Mouse (Mus musculus) heart, postnatal 36 days (tissue): ENCODE measurements around the gene Tnni3k. TPM values are rescaled to one million over a fixed set of nuclear protein-coding genes. Genes with fewer than 3 reads are reported as not detected.
A peak's percentile ranks its signal among the peaks of the same experiment; 100 is the strongest.
"Not testable (repeated sequence)": the region's sequence is repeated elsewhere in the genome, so short reads cannot be mapped to it uniquely, and the experiment has no call there.

Experiments
- DNase-seq, 2 experiments: peaks; one replicate each; pipeline ENCODE4 v3.0.0; 2021 to 2022
- intact Hi-C: fragments of 180-260 bp; cut with DNase I; formaldehyde crosslinking; loops from one replicate; pipeline ENCODE4 v1.15.1; 2025
- total RNA-seq, 2 experiments: library from RNA; stranded (reverse); gene quantifications; 2 replicates each; pipeline ENCODE4 v1.2.3; 2021

Tnni3k gene
- total RNA-seq, 2 experiments from 2014 or later: 81.9 to 83.1 TPM

DNA sequence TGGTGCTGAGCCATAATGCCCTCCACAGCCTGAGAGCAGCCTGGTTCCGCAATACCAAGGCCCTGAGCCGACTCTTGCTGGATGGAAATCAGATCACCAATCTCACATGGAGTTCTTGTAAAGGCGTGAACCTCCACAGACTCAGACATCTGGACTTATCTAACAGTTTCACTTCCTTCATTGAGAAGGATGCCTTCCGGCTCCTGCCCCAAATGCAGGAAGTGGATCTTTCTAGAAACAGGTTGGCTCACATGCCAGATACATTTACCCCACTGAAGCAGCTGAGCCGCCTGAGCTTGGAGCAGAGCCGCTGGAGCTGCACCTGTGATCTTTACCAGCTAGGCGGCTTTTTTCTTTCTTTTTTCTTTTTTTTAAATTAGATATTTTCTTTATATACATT is 213.0 kb downstream of the Tnni3k start:
- intact Hi-C loops: no loop called here
- DNase-seq: no peak

DNA sequence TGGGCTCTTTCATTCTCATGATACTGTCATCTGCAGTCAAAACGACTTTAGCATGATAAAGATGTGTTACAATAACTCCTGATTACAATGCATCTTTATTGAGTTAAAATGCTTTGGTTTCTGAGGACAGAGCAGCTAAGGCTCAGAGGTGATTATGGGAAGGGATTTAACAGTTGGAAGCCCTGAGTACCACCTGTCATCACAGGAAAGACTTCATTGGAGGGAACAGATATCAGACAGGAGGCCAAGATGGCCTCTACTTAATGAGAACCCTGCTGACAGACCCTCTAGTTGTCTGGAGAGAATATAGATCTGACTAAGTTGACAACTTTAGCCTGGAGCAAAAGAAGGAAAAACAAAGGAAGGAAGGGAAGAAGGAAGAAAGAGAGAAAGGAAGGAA is 214.1 kb downstream of the Tnni3k start:
- intact Hi-C loops: no loop called here
- DNase-seq: no peak

DNA sequence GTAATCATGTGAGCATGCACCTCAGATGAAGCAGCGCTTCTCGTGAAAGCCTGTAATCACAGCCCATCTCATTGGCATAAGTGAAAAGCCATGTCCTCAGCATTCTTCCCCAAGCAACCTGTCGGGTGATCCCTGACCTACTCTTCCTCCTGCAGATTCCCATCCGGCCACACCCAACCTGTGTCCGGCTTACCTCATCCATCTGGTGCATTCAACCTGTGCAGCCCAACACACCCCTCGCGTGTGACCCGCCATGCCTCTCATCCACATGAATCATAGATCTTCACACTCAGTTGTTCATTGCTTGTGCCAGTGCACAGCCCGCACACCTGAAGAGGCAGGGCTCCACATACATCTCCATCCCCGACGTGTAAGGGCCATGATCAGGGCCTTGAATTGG is 217.3 kb downstream of the Tnni3k start:
- intact Hi-C loops: no loop called here
- no peak for DNase-seq

DNA sequence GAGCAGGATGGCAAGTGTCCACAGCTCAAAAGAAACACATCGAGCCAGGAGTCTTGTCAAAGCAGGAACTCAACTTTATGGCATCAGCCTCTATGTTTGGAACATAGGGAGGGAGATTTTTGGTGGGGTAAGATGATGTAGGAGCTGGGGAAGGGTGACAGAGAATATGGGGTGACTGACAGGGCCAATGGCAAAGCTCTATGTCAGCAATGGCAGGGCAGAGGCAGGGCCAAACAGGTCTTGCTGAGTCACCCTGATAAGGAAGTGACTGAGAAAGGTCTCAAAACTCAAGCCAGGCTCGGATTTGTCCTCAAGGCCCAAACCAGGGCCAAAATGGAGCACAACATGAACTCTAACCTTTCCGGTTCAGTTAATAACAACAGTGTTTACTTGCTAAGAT is 219.1 kb downstream of the Tnni3k start:
- peak in 1 of 2 experiments; percentile 20 for DNase-seq
- intact Hi-C loops: no loop called here

DNA sequence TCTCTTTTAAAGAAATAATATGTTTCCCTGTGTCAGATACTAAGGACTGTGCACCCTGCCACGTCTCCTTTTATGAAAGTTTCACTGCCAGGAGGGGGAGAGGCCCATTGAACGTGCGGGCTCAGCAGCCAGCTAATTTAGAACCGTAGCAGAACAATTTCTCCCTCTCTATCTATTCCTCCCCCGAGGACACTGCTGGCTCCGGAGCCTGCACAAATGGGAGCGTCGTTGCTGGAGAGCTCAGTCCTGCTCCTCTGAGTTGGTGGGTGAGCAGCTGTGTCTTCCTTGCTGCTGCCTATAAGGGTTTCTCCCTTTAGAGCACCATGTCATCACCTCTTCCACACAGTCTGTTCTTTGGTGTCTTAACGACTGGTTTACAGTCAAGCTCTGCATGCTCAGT is 220.8 kb downstream of the Tnni3k start:
- intact Hi-C loops: no loop called here
- DNase-seq: no peak

DNA sequence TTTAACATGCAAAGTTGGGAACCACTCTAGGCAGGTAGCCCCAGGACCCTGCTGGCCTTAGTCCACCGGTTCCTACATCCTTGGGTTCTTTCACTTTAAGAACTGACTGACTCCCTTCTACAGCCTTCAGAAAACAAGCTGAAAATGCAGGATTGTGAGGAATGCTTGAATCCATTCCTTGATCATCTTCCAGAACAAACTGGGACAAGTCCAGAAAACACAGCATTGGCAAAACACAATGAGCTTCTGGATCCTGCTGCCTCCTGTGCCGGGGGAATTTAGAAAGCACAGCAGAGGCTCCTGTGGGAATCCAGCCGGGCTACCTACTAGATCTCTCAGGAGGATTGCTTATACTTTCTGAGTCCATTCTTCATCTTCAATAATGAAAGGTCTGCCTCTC is 229.5 kb downstream of the Tnni3k start:
- no peak for DNase-seq
- intact Hi-C loops: no loop called here

DNA sequence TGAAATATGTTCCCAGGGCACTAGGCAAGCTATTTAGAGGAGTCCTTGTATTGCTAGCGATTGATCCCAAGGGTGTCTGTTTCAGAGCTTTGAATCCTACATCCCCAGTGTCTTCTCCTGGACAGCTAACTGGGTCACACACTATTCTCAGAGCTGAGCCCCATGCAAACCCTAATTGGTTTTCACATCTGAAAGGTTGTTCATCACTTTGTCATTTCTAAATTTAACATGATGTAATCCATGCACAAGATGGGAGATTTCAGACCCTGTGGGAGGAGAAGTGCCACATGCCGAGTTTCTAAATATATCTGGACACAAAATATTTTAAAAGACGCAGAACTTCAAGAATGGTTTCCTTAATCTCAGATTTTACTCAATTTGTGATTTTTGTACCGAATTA is 230.5 kb downstream of the Tnni3k start:
- no peak for DNase-seq
- intact Hi-C loops: no loop called here

DNA sequence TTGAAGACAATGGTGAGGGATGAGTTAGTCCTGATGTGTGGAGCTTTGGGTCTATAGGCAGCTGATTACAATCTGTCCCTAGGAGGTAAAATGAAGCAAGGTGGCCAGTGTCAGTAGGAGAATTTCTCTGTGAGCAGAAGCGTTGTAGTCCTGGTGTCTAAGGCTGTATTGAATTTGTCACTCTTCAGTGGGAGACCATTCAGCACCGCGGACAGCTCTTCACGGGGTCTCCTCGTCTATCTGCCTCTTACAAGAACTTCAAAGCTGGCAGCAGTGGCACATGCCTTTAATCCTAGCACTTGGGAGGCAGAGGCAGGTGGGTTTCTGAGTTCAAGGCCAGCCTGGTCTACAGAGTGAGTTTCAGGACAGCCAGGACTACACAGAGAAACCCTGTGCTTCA is 235.5 kb downstream of the Tnni3k start:
- intact Hi-C loops, DNase-seq: not testable (repeated sequence)

DNA sequence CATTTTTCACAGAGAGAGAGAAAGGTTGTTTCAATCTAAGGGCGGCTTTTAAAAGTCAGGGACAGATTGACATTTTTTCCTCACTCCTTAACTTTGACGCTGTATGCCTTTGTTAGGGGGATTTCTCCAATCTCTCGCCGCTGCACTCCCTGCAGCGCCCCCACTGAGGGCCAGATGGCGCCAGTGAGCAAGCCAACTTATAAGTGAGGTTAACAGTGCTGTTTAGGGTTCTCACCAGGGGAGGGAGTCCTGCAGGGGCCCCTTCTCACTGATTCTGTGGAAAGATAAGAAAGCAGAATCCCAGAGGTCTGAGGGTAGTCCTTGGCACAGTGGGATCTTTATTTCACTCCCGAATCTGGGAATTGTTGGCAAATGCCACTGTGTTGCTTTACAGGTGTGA is 237.5 kb downstream of the Tnni3k start:
- intact Hi-C loops: no loop called here
- DNase-seq: peak; percentile 38 to 69

DNA sequence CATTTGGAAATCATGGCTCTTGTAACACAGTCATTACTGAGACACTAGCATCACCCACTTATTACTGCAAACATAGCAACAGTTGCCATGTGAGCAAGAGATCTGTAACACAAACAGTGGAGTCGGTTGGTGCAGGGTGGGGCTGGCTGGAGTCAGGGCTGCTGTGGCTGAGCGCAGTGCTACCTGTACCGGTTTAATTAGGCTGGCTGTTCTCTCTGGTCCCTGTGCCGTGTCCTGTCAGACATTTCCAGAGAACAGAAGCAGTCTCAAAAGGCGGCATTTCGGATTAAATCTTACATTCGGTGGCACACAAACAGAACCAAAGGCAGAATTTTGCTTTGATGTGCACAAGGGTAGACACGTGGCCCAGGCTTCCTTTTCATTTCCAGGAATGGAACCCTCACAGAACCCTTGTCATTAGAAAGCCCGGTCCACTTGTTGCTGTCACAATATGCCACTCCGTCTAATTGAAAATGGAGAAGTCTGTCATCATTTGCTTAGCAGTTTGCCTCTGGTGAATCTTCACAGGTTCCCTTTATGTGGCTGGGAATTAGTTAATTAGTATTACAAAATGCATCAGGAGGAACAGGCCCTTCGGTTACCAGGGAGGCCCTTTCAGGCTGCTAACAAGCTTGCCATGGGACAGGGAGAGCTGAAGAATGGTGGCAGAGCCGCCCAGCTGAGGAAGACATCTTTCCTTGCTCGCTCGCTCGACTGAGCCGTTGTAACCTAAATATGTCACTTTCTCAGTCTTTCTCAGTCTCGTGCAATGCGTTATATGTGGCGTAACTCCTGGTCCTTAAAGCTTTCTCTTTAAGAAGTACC is 238.2 kb downstream of the Tnni3k start:
- intact Hi-C loops: no loop called here
- peak; percentile 10 to 15 for DNase-seq

DNA sequence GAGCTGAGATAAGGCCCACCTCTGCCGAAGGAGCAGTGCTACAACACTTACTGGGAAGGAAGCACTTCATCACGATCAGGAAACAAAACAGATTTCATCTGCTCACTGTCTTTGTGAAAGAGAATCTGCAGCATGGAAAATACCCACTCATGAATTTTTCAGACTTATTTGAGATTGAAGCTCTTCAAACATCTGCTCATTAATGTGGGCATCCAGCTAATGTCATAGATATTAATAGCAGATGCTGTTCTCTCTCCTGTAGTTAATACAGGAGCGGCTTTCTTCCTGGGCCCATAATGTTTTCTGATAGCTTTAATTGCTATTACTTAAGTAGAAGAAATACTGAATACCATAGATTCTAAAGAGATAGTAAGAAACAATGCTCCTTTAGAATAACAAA is 239.0 kb downstream of the Tnni3k start:
- intact Hi-C loops: no loop called here
- no peak for DNase-seq

DNA sequence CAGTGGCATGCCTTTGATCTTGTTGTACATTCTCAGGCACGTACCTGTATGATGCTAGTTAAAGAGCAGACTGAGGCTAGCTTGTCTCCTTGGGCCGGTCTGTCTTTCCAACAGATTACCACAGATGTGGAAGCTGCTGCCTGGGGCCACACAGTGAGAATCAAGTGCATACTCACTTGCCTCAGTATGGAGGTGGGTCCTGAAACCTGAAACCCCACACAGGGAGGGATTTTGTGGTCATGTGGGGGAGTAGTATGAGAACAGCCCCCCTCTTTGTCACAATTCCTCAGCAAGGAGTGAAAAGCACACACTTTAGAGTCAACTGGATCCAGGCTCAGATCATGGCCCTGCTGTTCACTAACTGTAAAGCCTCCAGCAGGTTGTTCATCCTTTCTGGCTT is 239.6 kb downstream of the Tnni3k start:
- intact Hi-C loops: no loop called here
- DNase-seq: no peak

DNA sequence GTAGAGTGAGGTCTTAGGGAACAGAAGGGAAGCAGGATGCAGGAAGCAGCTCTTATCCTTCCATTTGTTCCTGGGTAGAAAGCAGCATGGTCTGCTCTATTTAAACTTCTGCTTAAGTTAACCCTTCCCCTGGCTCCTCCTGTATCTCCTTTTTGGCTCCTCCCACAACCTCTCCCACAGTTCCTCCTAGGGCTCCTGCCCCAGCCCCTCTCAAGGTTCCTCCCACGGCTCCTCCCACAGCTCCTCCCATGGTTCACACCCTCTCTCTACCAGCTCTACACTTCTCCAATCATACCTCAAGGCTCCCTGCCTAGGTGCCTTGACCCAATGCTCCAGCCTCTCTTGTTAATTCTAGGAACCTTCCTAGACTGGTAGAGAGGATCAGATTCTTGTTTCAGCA is 242.3 kb downstream of the Tnni3k start:
- intact Hi-C loops: no loop called here
- no peak for DNase-seq

DNA sequence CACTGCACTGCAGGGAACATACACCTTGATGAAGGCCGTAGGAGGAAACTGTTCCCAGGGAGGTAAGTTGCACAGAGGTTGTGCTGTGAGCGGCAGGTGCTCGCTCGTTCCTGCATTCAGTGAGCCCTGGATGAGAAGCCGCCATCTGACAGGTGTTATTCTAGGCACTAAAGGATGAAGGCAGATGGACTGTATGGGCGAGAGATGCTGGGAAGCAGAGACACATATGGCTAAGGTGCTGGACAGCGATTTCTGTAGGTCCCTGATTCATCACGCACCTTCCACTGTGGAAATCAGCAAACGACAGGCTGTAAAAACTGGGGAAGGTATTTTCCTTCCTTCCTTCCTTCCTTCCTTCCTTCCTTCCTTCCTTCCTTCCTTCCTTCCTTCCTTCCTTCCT is 243.4 kb downstream of the Tnni3k start:
- intact Hi-C loops: no loop called here
- DNase-seq: no peak

DNA sequence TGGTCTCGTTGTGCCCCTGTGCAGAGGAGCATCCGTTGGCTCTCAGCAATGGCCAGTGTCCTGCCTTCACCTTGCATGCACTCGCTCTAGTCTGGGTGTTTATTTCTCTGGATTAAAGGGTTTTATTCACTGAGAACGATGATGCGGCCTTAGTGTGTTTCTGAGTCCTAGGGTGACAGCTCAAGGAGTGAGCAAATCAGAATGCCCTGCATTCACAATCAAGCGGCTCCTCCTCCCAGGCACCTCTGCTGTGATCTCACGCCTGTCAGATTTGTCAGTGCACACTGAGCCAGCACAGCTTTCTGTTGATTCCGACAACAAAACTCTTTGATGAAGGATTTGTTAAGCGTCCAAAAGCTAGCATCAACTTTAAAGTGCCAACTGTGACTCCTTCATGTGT is 243.9 kb downstream of the Tnni3k start:
- no peak for DNase-seq
- intact Hi-C loops: no loop called here

DNA sequence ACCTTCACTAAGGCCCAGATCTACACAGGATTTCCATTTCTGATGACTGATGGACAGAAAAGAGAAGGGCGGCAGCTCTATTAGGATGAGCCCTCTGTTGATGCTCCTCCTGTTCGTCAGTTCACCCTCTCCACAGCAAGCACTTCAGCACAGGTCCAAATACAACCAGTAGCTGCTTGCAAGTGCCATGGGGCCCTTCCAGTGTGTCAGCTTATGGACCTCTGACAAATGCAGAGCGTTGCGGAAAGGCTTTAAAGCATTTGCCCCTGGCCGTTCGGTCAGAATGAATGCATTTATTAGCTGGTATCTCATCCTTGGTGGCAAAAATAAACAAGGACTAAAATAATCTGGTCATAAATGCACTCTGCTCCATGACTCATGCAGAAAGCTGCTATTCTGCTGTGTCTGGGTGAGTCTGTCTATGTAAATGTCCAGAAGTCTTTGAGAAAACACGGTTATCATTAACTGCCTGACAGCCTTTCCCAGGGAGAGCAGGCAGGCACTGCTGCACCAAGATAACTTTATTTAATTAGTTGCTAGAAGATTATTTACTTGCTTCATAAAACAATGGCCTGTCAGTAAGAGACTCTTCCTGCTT is 244.8 kb downstream of the Tnni3k start:
- intact Hi-C loops: no loop called here
- DNase-seq: no peak

DNA sequence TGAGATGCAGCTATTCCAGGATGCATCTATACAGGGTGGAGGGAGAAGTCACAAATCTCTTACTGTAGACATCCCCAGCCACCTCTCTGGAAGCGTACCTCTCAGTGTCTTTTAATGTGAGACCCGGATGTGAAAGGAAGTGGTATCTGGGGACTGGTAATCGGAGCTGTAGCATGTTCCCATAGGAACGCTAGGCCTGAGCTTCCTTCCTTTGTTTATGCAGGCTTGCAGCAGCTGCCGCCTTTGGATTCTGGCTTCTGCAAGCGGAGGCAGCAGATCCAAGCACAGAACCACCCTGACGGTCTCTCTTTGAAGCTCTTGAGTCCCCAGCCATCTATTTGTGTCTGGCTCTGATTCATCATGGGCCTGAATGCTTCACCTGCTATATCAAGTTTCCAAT is 248.6 kb downstream of the Tnni3k start:
- DNase-seq: no peak
- intact Hi-C loops: loop anchor here (2.0 kb wide), 1 partner anchor 114 kb away; no protein-coding TSS in a partner anchor

DNA sequence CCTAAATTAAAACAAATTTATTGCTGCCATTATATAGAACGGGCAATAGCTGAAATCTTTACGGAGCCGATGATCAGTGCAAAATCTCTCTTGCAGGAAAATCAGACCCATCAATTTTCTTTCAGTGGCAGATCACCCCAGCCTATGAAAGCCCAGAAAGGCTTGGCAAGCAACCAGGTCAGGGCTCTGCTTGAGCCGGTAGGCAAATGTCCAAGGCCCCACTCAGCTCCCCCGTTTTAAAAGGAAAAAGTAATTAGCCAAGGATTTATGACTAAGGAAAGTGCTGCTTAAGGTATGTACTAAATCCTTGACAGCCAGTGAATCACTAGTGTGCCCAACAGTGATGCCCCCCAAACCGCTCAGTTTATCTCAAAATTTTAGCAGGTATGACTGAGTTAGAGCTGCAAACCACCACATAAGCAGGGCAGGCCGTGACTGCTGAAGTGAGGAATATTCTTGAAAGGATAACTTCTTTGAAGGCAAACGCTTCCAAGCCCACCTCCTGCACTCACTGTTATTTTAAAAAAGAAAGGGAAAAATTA is 254.2 kb downstream of the Tnni3k start:
- intact Hi-C loops: no loop called here
- no peak for DNase-seq

DNA sequence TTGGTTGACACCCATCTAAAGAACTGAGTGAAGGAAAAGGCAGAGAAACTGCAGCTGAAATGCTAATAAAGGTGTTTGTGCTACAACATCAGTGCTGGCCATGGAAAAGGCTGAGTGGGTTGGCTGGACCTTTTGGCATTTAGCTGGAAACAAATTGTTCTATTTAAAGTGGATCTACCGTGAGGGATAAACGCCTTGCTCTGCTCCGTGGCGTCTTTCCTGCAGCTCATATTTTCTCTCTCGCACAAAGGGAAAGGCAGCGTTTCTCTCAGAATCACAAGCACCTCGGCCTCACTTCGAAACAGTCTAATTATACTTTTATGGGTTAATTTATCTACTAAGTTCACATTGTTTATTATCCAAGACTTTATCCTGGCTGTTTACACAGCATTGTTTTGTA is 254.8 kb downstream of the Tnni3k start:
- no peak for DNase-seq
- intact Hi-C loops: no loop called here

DNA sequence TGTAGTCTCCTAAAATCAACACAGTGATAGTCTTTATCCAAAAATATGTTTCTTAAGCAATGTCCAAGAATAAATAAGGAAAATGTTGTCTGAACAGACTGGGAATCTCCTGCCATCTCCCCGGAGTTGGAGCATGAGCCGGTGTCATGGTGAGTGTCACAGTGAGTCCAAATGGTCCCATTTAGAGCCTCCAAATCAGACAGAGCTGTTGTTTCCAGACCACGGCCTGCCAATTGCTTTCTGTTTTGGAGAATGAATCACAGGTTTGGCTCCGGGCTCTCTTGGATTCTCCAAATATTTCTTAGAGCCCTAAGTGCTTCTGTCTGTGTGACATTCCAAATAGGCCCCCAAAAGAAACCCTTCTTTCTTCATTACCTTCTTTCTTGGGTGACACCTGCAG is 256.4 kb downstream of the Tnni3k start:
- no peak for DNase-seq
- intact Hi-C loops: no loop called here

DNA sequence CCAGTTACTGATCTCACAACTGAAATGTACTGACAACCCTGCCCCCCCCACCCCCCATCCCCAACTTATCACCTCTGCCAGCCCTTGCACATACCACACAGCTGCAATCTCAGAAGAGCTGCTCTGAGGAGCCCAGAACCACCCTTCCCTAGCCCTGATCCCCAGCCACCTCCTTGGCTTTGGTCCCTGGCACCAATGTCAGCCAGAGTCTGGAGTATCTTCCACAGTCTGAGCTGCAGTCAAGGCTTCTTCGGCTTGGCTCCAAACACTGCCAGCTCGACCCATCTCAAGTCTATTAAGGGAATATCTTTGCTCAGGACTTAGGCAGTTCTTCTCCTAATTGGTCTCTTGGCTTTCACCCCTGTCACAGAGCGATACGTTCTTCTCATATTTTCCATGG is 261.6 kb downstream of the Tnni3k start:
- intact Hi-C loops: no loop called here
- DNase-seq: no peak

DNA sequence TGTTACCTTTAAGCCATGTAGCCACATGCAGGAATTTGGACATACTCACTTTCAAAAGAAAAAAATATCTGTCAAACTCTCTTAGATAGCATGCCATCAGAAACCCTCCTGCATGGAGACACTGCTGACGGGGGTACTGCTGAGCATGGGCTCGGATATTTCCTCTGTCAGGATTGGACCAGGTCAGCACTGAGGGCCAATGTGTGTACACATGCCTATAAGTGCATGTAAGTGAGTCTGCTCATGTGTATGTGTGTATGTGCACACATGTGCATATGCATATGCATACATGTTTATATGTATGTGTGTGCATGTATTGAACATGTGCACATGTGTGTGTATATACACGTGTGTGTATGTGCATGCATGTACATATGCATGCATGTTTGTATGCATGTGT is 267.6 kb downstream of the Tnni3k start:
- DNase-seq: no peak

More for the DNA sequence above, 267.6 kb downstream of the Tnni3k start:
- intact Hi-C loops: loop anchor here (5.0 kb wide), 1 partner anchor 135 kb away; no protein-coding TSS in a partner anchor
